Mouse (Mus musculus) limb, embryonic 14.5 days (tissue): ENCODE measurements at regions not wholly inside any gene's neighbourhood (a gene's known extent, or its start where the extent isn't known, plus 50 kb on each side); places are given as distances from the start of the nearest gene placed in this dataset.

ENCODE experiments used
- ATAC-seq: fragments of 200-750 bp; cut with Nextera tagmentation; 2 replicates; pipeline ENCODE4 v1.8.0; 2017; ENCODE audit warnings: low read depth, moderate number of reproducible peaks, moderate TSS enrichment; ENCODE audit not compliant: low FRiP score
- DNase-seq: peaks from one replicate; pipeline ENCODE4 v3.0.0-alpha.2; 2015; ENCODE audit warnings: low spot score
- H3K27ac ChIP-seq: fragments of 300-500 bp; sonication (generic); replicated peaks from 2 replicates; pipeline ENCODE4 v1.5.1; 2014; ENCODE audit warnings: low read depth, mild to moderate bottlenecking, low read length, moderate library complexity, mixed read lengths
- H3K27me3 ChIP-seq: fragments of 300-500 bp; sonication (generic); 2 replicates; pipeline ENCODE4 v1.6.1; 2014; ENCODE audit warnings: low read length, mixed read lengths; ENCODE audit not compliant: control insufficient read depth, insufficient read depth
- H3K36me3 ChIP-seq: fragments of 300-500 bp; sonication (generic); 2 replicates; pipeline ENCODE4 v1.6.1; 2014; ENCODE audit warnings: mild to moderate bottlenecking, low read length, moderate library complexity, mixed read lengths; ENCODE audit not compliant: control insufficient read depth, insufficient read depth
- H3K4me1 ChIP-seq: fragments of 300-500 bp; sonication (generic); 2 replicates; pipeline ENCODE4 v1.6.1; 2014; ENCODE audit warnings: antibody characterized with exemption, low read length, mixed read lengths; ENCODE audit not compliant: control insufficient read depth, insufficient read depth
- H3K4me2 ChIP-seq: fragments of 300-500 bp; sonication (generic); replicated peaks from 2 replicates; pipeline ENCODE4 v1.6.1; 2014; ENCODE audit warnings: low read depth, mild to moderate bottlenecking, low read length, moderate library complexity; ENCODE audit not compliant: severe bottlenecking
- H3K4me3 ChIP-seq: fragments of 300-500 bp; sonication (generic); replicated peaks from 2 replicates; pipeline ENCODE4 v1.5.1; 2014; ENCODE audit warnings: low read length
- H3K9ac ChIP-seq: fragments of 300-500 bp; sonication (generic); 2 replicates; pipeline ENCODE4 v1.6.1; 2014; ENCODE audit warnings: mild to moderate bottlenecking, low read depth, low read length, moderate library complexity; ENCODE audit not compliant: severe bottlenecking
- H3K9me3 ChIP-seq: fragments of 300-500 bp; sonication (generic); 2 replicates; pipeline ENCODE4 v1.6.1; 2016; ENCODE audit warnings: low read length; ENCODE audit not compliant: control insufficient read depth
- POLR2A ChIP-seq: fragments of 200-500 bp; IDR thresholded peaks from 2 replicates; pipeline ENCODE4 v1.8.0; 2012; ENCODE audit warnings: inconsistent platforms, mild to moderate bottlenecking, moderate library complexity, borderline replicate concordance; ENCODE audit not compliant: insufficient read depth, insufficient read length; ENCODE audit errors: extremely low read depth
- WGBS: fragments of 180-500 bp; shearing (Covaris S2); extraction: QIAGEN DNeasy Blood & Tissue Kit; methylation state at CpG from one replicate; pipeline ENCODE4 v1.1.7; 2014; 5-methylcytosine and 5-hydroxymethylcytosine counted together

DNA sequence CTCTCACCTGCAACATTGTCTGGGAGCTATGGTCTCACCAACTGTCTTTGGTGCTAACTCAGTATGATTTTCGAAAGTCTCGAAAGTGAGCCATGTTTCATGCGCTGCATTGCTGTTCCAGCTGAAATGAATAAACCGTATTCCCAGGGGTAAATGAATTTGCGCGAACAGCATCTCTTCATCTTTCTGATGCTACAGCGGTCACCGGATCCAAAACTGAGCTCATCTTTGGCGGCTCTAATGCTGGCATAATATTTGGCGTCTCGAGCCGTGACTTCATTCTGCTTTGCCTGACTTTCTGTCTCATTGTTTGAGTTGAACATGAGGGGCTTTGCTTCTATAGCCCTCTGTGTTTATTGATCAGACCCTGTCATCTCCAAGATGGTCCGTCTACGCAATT lies 137.3 kb downstream of the Tmem182 start:
- Histone ChIP-seq H3K9me3 (no peaks in the 10 kb centered on the region), H3K4me3 (no peak overlapping the region), H3K27me3 (no peaks in the 10 kb centered on the region), H3K27ac (no peak overlapping the region), H3K9ac (no peak overlapping the region), H3K4me1 (no peaks in the 10 kb centered on the region), H3K4me2 (no peak overlapping the region), H3K36me3 (no peaks in the 10 kb centered on the region)
- no peak for TF ChIP-seq POLR2A
- DNase-seq (no peak), ATAC-seq (no peak)
- 93% methylated on average over 14 of the region's 14 CpGs for WGBS

DNA sequence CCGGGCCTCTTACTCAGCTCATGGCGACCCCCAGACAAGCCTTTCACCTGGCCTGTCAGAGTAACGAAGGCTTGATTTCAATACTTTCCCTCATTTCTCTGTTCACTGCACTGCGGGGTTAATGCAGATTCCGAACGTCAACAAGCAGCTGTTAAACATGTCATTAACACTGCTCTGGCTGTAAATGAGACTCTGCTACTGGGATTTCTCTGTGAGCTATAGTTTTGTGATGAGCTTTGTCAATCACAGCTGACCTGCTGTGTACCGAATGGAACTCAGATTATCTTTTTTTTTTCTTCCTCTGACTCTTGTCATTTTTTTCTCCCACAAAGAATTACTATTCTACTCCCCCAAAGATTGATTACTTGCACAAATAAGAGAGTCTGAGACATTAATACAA lies 137.8 kb downstream of the Tmem182 start:
- 49% methylated on average over 7 of the region's 7 CpGs for WGBS
- ATAC-seq, result no peak
- no peak for DNase-seq
- no peaks in the 10 kb centered on the region for H3K36me3 ChIP-seq
- H3K27ac ChIP-seq, result no peak overlapping the region
- no peak overlapping the region for H3K4me2 ChIP-seq
- no peak overlapping the region for H3K4me3 ChIP-seq
- no peaks in the 10 kb centered on the region for H3K27me3 ChIP-seq
- no peaks in the 10 kb centered on the region for H3K4me1 ChIP-seq
- no peak overlapping the region for H3K9ac ChIP-seq
- TF ChIP-seq POLR2A, result no peak
- H3K9me3 ChIP-seq, result no peaks in the 10 kb centered on the region

DNA sequence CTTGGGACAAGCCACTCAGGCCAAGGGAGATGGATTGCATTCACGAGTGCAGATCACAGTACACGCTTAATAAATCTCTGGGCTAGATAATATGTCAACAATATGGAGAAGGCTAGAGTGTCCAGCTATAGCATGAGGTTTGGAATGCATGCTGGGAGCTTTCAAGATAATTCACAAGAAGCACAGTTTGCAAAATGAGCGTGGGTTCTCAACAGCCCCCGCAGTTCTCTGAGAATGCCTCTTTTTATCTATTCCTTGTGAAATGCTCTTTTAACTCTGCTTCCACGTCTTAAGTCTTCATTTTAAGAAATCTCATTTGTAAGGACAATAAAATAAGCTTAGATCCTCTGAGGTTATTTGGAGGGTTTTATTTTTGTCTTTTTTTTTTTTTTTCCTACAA lies 145.2 kb downstream of the Tmem182 start:
- Histone ChIP-seq H3K27ac (no peak overlapping the region), H3K27me3 (no peaks in the 10 kb centered on the region), H3K9me3 (no peaks in the 10 kb centered on the region), H3K9ac (no peak overlapping the region), H3K4me1 (no peaks in the 10 kb centered on the region), H3K36me3 (no peaks in the 10 kb centered on the region), H3K4me3 (no peak overlapping the region), H3K4me2 (no peak overlapping the region)
- ATAC-seq (no peak), DNase-seq (no peak)
- WGBS, result 78% methylated on average over 5 of the region's 5 CpGs
- TF ChIP-seq POLR2A, result no peak

DNA sequence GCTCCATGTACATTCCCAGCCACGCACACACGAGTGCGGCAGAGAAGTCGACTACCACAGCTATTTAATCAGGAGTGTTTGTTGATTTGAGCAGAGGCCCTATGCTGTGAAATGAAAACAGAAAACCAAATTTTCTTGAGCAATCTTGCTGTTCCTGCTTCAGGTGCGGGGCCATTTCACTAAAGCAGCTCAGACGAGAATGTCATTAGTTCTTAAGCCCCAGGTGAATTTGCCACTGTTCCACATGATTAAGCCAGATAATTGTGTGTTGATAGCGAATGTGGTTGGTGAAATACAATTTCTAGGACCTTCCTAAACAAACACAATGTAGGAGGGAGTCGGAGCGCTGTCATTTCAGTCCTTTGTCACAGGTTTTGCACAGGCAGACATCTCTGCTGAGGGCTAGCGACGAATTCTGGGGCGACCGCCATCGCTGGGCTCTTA lies 149.3 kb downstream of the Tmem182 start:
- H3K4me2 ChIP-seq, result no peak overlapping the region
- H3K9ac ChIP-seq, result no peak overlapping the region
- ATAC-seq, result no peak
- H3K27me3 ChIP-seq, result no peaks in the 10 kb centered on the region
- H3K9me3 ChIP-seq, result no peaks in the 10 kb centered on the region
- H3K4me3 ChIP-seq, result no peak overlapping the region
- no peaks in the 10 kb centered on the region for H3K36me3 ChIP-seq
- TF ChIP-seq POLR2A, result no peak
- no peaks in the 10 kb centered on the region for H3K4me1 ChIP-seq
- WGBS, result 86% methylated on average over 14 of the region's 14 CpGs
- no peak overlapping the region for H3K27ac ChIP-seq
- DNase-seq, result no peak

DNA sequence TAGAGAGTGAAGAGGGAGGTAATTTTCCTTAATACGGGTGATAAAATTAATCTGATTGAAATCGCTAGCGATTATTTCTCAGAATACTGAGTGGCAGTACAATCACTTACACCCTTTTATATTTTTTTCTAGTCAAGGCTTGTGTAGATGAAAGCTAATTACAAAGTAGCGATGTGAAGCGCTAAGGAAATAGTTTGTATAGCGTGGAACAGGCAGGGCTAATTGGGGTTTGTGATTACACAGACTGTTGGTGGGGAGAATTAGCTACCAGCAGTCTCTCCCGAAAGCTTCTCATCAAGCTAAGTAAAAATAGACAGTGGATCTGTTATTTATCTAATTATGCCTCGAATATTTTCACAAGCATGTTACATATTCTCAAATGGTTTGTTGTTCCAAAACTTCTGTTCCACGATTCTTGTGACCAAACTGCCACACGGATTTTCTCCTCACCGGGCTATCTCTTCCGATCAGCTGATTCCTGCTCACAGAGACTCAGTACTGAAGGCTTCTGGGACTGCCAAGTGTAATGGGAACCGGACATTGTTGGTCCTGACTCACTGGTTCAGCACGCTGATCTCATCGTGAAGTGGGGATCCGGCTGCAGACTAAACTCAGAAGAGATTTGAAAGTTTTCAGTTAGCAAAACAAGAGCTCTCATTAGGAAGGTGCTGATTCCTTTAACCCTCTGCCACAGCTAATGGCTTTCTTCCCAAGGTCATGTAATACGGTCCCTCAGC lies 162.5 kb downstream of the Tmem182 start:
- DNase-seq (no peak), ATAC-seq (no peak)
- no peaks in the 10 kb centered on the region for H3K9me3 ChIP-seq
- no peak overlapping the region for H3K27ac ChIP-seq
- H3K4me1 ChIP-seq, result no peaks in the 10 kb centered on the region
- TF ChIP-seq POLR2A, result no peak
- no peaks in the 10 kb centered on the region for H3K36me3 ChIP-seq
- no peaks in the 10 kb centered on the region for H3K27me3 ChIP-seq
- no peak overlapping the region for H3K4me2 ChIP-seq
- H3K4me3 ChIP-seq, result no peak overlapping the region
- no peak overlapping the region for H3K9ac ChIP-seq
- 56% methylated on average over 17 of the region's 17 CpGs for WGBS
